Mouse (Mus musculus) embryonic fibroblast, embryonic 13.5 days (primary cell): Measurements from ENCODE around the gene Rsf1.

Experiments
- CTCF ChIP-seq: IDR thresholded peaks from 2 replicates; pipeline ENCODE4 v1.5.1; 2011; ENCODE audit warnings: mild to moderate bottlenecking, control low read depth, low read length, moderate library complexity, borderline replicate concordance; ENCODE audit not compliant: insufficient read depth
- POLR2A ChIP-seq: IDR thresholded peaks from 2 replicates; pipeline ENCODE4 v1.6.1; 2011; ENCODE audit warnings: low read depth, mild to moderate bottlenecking, control low read depth, low read length, moderate library complexity

DNA sequence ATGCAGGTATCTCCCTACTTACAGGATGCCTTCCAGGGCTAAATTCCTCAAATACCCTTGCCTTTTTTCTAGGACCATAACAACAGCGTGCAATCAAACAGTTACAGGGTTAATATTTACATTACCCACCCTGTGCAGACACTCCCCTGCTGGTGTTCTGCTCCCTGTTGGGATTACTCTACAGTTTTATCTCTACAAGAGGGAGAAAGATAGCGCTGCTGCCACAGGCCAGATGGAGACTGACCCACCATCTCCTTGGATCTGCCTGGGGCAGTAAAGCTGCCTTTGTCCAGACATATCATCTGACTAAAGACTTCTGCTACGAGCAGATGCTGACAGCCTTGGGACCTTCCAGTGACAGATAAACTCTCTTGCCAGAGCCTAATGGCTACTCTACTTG lies 10.8 kb downstream of the Rsf1 start:
- no peak for TF ChIP-seq CTCF
- no peak for TF ChIP-seq POLR2A
